Mouse (Mus musculus): Measurements from ENCODE around the gene Fam155a. TPM values are rescaled to one million over a fixed set of nuclear protein-coding genes. Genes with fewer than 3 reads are reported as not detected.

Gene Fam155a
- polyA plus RNA-seq, 1 experiment from 2014 or later: 1.0 TPM

- Histone ChIP-seq H3K4me1 (no peaks in the 10 kb centered on the region), H3K4me3 (no peak overlapping the region), H3K9me3 (no peaks in the 10 kb centered on the region), H3K4me2 (no peak overlapping the region), H3K36me3 (no peaks in the 10 kb centered on the region), H3K27ac (no peak overlapping the region), H3K27me3 (no peaks in the 10 kb centered on the region), H3K9ac (no peak overlapping the region)
- no peak for ATAC-seq (ENCODE audit: insufficient number of reproducible peaks, insufficient read depth, low FRiP score, low TSS enrichment, low read depth)
- WGBS: 42% methylated on average over 2 of the region's 2 CpGs
These were observed 223.4 kb downstream of the Fam155a start for GRCm38 (mm10) chr8:9547558-9547954.

- no peak overlapping the region for H3K4me2 ChIP-seq
- no peaks in the 10 kb centered on the region for H3K27me3 ChIP-seq
- H3K4me3 ChIP-seq: no peak overlapping the region
- no peaks in the 10 kb centered on the region for H3K4me1 ChIP-seq
- no peaks in the 10 kb centered on the region for H3K9me3 ChIP-seq
- 73% methylated on average over 6 of the region's 6 CpGs for WGBS
- no peak overlapping the region for H3K27ac ChIP-seq
- H3K36me3 ChIP-seq: no peaks in the 10 kb centered on the region
- no peak for ATAC-seq (ENCODE audit: insufficient number of reproducible peaks, insufficient read depth, low FRiP score, low TSS enrichment, low read depth)
- H3K9ac ChIP-seq: no peak overlapping the region
These were observed 223.9 kb downstream of the Fam155a start for GRCm38 (mm10) chr8:9546919-9547557.

- no peaks in the 10 kb centered on the region for H3K36me3 ChIP-seq
- no peaks in the 10 kb centered on the region for H3K4me1 ChIP-seq
- no peak overlapping the region for H3K27ac ChIP-seq
- H3K4me3 ChIP-seq: no peak overlapping the region
- WGBS: 70% methylated on average over 6 of the region's 6 CpGs
- no peak overlapping the region for H3K9ac ChIP-seq
- ATAC-seq (ENCODE audit: insufficient number of reproducible peaks, insufficient read depth, low FRiP score, low TSS enrichment, low read depth): no peak
- no peaks in the 10 kb centered on the region for H3K9me3 ChIP-seq
- no peak overlapping the region for H3K4me2 ChIP-seq
- H3K27me3 ChIP-seq: no peaks in the 10 kb centered on the region
These were observed 224.5 kb downstream of the Fam155a start for GRCm38 (mm10) chr8:9546429-9546828.

DNA sequence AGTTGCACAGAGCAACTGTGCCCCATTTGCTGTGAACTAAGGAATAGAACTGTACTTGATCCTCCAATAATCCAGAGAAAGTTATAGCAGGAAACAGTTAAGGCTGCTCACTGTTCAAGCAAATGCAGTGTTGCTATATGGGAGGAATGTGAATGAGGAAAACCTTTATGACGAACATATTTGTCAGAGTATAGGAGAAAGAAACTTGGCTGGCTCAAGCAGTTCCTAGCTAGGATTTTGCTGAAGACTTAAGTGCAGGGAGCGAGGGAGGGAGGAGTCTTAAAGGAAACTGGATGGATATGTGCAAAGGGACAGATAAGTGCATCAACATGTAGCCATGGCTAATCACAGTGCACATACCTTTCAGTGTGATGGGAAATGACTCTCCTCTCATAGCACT lies 225.3 kb downstream of the Fam155a start:
- no peak for ATAC-seq (ENCODE audit: insufficient number of reproducible peaks, insufficient read depth, low FRiP score, low TSS enrichment, low read depth)
- Histone ChIP-seq H3K4me1 (no peaks in the 10 kb centered on the region), H3K9ac (no peak overlapping the region), H3K27me3 (no peaks in the 10 kb centered on the region), H3K27ac (no peak overlapping the region), H3K4me2 (no peak overlapping the region), H3K4me3 (no peak overlapping the region), H3K36me3 (no peaks in the 10 kb centered on the region), H3K9me3 (no peaks in the 10 kb centered on the region)
- WGBS: 61% methylated on average over 2 of the region's 2 CpGs

- Histone ChIP-seq H3K27me3 (no peaks in the 10 kb centered on the region), H3K36me3 (no peaks in the 10 kb centered on the region), H3K9me3 (no peaks in the 10 kb centered on the region), H3K4me1 (no peaks in the 10 kb centered on the region), H3K4me2 (no peak overlapping the region), H3K9ac (no peak overlapping the region), H3K27ac (no peak overlapping the region), H3K4me3 (no peak overlapping the region)
- no peak for ATAC-seq (ENCODE audit: insufficient number of reproducible peaks, insufficient read depth, low FRiP score, low TSS enrichment, low read depth)
- WGBS: 72% methylated on average over 5 of the region's 5 CpGs
These were observed 235.1 kb downstream of the Fam155a start for GRCm38 (mm10) chr8:9535730-9536372.

DNA sequence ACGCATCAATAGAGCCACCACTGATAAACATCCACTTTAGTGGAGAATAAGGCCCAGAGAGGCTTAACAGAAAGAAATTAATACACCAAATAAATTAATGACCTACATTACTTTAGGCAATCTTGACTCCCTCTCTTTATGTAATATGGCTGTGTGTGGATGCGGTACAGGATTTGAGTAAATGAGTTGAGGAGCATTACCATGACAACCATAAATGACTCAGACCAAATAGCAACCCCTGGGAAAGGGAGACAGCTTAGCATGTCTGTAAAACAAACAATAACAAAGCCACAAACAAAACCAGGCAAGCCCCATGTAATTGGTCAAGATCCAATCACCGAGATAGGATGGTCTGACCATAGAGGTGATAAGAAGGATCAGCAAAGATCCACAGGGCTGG lies 244.4 kb downstream of the Fam155a start:
- H3K9ac ChIP-seq: no peak overlapping the region
- 82% methylated on average over 3 of the region's 3 CpGs for WGBS
- H3K4me1 ChIP-seq: no peaks in the 10 kb centered on the region
- no peak overlapping the region for H3K27ac ChIP-seq
- no peaks in the 10 kb centered on the region for H3K9me3 ChIP-seq
- no peaks in the 10 kb centered on the region for H3K27me3 ChIP-seq
- ATAC-seq (ENCODE audit: insufficient number of reproducible peaks, insufficient read depth, low FRiP score, low TSS enrichment, low read depth): no peak
- no peaks in the 10 kb centered on the region for H3K36me3 ChIP-seq
- no peak overlapping the region for H3K4me2 ChIP-seq
- no peak overlapping the region for H3K4me3 ChIP-seq

- WGBS: 77% methylated on average over 2 of the region's 2 CpGs
- ATAC-seq (ENCODE audit: insufficient number of reproducible peaks, insufficient read depth, low FRiP score, low TSS enrichment, low read depth): no peak
- Histone ChIP-seq H3K4me3 (no peak overlapping the region), H3K36me3 (no peaks in the 10 kb centered on the region), H3K4me1 (no peaks in the 10 kb centered on the region), H3K4me2 (no peak overlapping the region), H3K27me3 (no peaks in the 10 kb centered on the region), H3K9ac (no peak overlapping the region), H3K9me3 (no peaks in the 10 kb centered on the region), H3K27ac (no peak overlapping the region)
These were observed 249.4 kb downstream of the Fam155a start for GRCm38 (mm10) chr8:9521577-9521976.

- no peak for ATAC-seq (ENCODE audit: insufficient number of reproducible peaks, insufficient read depth, low FRiP score, low TSS enrichment, low read depth)
- H3K4me2 ChIP-seq: no peak overlapping the region
- H3K27ac ChIP-seq: no peak overlapping the region
- no peaks in the 10 kb centered on the region for H3K27me3 ChIP-seq
- H3K9ac ChIP-seq: no peak overlapping the region
- no peaks in the 10 kb centered on the region for H3K4me1 ChIP-seq
- WGBS: 29% methylated on average over 6 of the region's 6 CpGs
- no peak overlapping the region for H3K4me3 ChIP-seq
- no peaks in the 10 kb centered on the region for H3K9me3 ChIP-seq
- H3K36me3 ChIP-seq: no peaks in the 10 kb centered on the region
These were observed 270.2 kb downstream of the Fam155a start for GRCm38 (mm10) chr8:9500751-9501150.

- WGBS: 24% methylated on average over 1 of the region's 1 CpGs
- no peak for ATAC-seq (ENCODE audit: insufficient number of reproducible peaks, insufficient read depth, low FRiP score, low TSS enrichment, low read depth)
- no peak overlapping the region for H3K9ac ChIP-seq
These were observed 276.7 kb downstream of the Fam155a start for GRCm38 (mm10) chr8:9494225-9494598.

GRCm38 (mm10) chr8:9493557-9494224 lies 277.3 kb downstream of the Fam155a start:
- Histone ChIP-seq H3K9ac (no peak overlapping the region), H3K4me3 (no peak overlapping the region), H3K9me3 (no peaks in the 10 kb centered on the region), H3K27ac (no peak overlapping the region), H3K27me3 (no peaks in the 10 kb centered on the region), H3K4me1 (no peaks in the 10 kb centered on the region), H3K36me3 (no peaks in the 10 kb centered on the region), H3K4me2 (no peak overlapping the region)
- WGBS: 58% methylated on average over 8 of the region's 8 CpGs
- ATAC-seq (ENCODE audit: insufficient number of reproducible peaks, insufficient read depth, low FRiP score, low TSS enrichment, low read depth): no peak

More at GRCm38 (mm10) chr8:9494225-9494598, 276.7 kb downstream of the Fam155a start:
- H3K4me1 ChIP-seq: no peaks in the 10 kb centered on the region
- H3K27ac ChIP-seq: no peak overlapping the region
- no peak overlapping the region for H3K4me2 ChIP-seq
- no peaks in the 10 kb centered on the region for H3K27me3 ChIP-seq
- H3K9me3 ChIP-seq: no peaks in the 10 kb centered on the region
- H3K4me3 ChIP-seq: no peak overlapping the region
- H3K36me3 ChIP-seq: no peaks in the 10 kb centered on the region

DNA sequence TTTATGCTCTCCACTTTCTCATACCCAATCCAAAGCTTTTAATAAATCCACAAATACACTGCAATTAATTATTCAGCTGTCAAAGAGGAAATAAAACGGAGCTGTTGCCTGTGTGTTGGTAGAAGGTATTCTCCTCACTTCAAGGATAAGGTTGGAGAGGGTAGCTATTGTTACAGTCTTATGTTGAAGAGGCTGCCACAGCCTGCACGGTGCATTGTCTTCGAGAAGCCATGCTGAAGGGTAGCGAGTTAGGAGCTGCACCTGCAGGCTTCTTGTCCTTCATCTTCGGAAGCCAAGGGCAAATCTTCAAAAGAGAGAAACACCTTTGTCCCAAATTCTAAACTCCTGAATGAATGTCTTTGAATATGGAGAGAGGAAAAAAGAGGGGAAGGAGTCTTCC lies 288.4 kb downstream of the Fam155a start:
- no peak for ATAC-seq (ENCODE audit: insufficient number of reproducible peaks, insufficient read depth, low FRiP score, low TSS enrichment, low read depth)
- 72% methylated on average over 5 of the region's 5 CpGs for WGBS
- Histone ChIP-seq H3K36me3 (no peaks in the 10 kb centered on the region), H3K27ac (no peak overlapping the region), H3K9ac (no peak overlapping the region), H3K4me3 (no peak overlapping the region), H3K27me3 (no peaks in the 10 kb centered on the region; the same call in 1 of the 2 replicates), H3K4me1 (no peaks in the 10 kb centered on the region), H3K4me2 (no peak overlapping the region), H3K9me3 (no peaks in the 10 kb centered on the region)

DNA sequence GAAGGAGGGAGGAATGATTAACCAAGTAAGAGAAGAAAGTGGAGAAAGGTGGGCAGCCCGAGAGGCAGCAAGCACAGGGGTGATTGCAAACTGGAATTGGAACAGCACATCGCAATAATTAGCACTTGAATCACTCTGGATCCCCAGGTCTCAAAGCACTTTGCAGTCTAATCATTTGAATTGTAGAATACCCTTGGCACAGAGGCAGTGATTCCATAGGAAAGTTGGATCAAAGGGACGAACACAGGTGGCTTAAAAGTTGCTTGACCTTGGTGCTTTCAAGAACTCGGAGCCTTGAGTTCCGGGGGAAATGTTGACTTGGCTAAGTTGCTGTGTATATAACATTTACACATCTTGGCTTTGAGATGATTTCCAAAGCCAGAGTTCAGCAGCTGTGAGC lies 299.7 kb downstream of the Fam155a start:
- no peak for ATAC-seq (ENCODE audit: insufficient number of reproducible peaks, insufficient read depth, low FRiP score, low TSS enrichment, low read depth)
- H3K36me3 ChIP-seq: no peaks in the 10 kb centered on the region
- WGBS: 83% methylated on average over 5 of the region's 5 CpGs
- H3K9ac ChIP-seq: no peak overlapping the region
- H3K4me3 ChIP-seq: no peak overlapping the region
- H3K27me3 ChIP-seq: no peaks in the 10 kb centered on the region
- H3K27ac ChIP-seq: no peak overlapping the region
- H3K4me1 ChIP-seq: no peaks in the 10 kb centered on the region
- no peaks in the 10 kb centered on the region for H3K9me3 ChIP-seq
- H3K4me2 ChIP-seq: no peak overlapping the region
